Mouse (Mus musculus) cerebellum, postnatal 25 days (tissue): ENCODE measurements at regions not wholly inside any gene's neighbourhood (a gene's known extent, or its start where the extent isn't known, plus 50 kb on each side); places are given as distances from the start of the nearest gene placed in this dataset.
"Not testable (repeated sequence)": the region's sequence is repeated elsewhere in the genome, so short reads cannot be mapped to it uniquely, and the experiment has no call there.

ENCODE experiments used
- DNase-seq, 2 experiments: peaks; one replicate each; pipeline ENCODE4 v3.0.0; 2021; ENCODE audit warnings: mixed read lengths in 2 of 2

- peak in 1 of 2 experiments; percentile 7 for DNase-seq
Measured at GRCm38 (mm10) chr1:103986867-103987266, 781.5 kb upstream of the Cdh20 start.

- not testable (repeated sequence) for DNase-seq
Measured at GRCm38 (mm10) chr1:104002906-104003305, 765.4 kb upstream of the Cdh20 start.

- no peak for DNase-seq
Measured at GRCm38 (mm10) chr1:104029670-104030069, 738.7 kb upstream of the Cdh20 start.

- no peak for DNase-seq
Measured at GRCm38 (mm10) chr1:104048440-104048839, 719.9 kb upstream of the Cdh20 start.

GRCm38 (mm10) chr1:104049169-104049948 is 719.0 kb upstream of the Cdh20 start:
- DNase-seq = no peak
